Mouse (Mus musculus) embryonic facial prominence, embryonic 11.5 days (tissue): ENCODE data around the gene Gm39653. TPM values are rescaled to one million over a fixed set of nuclear protein-coding genes. Genes with fewer than 3 reads are reported as not detected.
A peak's percentile ranks its signal among the peaks of the same experiment; 100 is the strongest.

Source experiments
- ATAC-seq: fragments of 200-750 bp; cut with Nextera tagmentation; replicated peaks from 2 replicates; pipeline ENCODE4 v1.8.0; 2017; ENCODE audit warnings: low read depth; ENCODE audit not compliant: insufficient number of reproducible peaks, low FRiP score, low TSS enrichment
- DNase-seq: peaks from one replicate; pipeline ENCODE4 v3.0.0-alpha.2; 2015; ENCODE audit warnings: low spot score
- H3K27ac ChIP-seq: fragments of 300-500 bp; sonication (generic); replicated peaks from 2 replicates; pipeline ENCODE4 v1.5.1; 2014; ENCODE audit warnings: mild to moderate bottlenecking, low read depth, low read length, control low read depth
- H3K27me3 ChIP-seq: fragments of 300-500 bp; sonication (generic); 2 replicates; pipeline ENCODE4 v1.6.1; 2014; ENCODE audit warnings: mild to moderate bottlenecking, low read length, moderate library complexity, mixed read lengths; ENCODE audit not compliant: control insufficient read depth, insufficient read depth
- H3K36me3 ChIP-seq: fragments of 300-500 bp; sonication (generic); replicated peaks from 2 replicates; pipeline ENCODE4 v1.6.1; 2014; ENCODE audit warnings: low read depth, mild to moderate bottlenecking, low read length, moderate library complexity, mixed read lengths; ENCODE audit not compliant: control insufficient read depth, insufficient read depth
- H3K4me1 ChIP-seq: fragments of 300-500 bp; sonication (generic); 2 replicates; pipeline ENCODE4 v1.6.1; 2014; ENCODE audit warnings: low read length, mixed read lengths; ENCODE audit not compliant: control insufficient read depth, insufficient read depth
- H3K4me2 ChIP-seq: fragments of 300-500 bp; sonication (generic); 2 replicates; pipeline ENCODE4 v1.6.1; 2014; ENCODE audit warnings: low read depth, mild to moderate bottlenecking, control low read depth, low read length, moderate library complexity
- H3K4me3 ChIP-seq: fragments of 300-500 bp; sonication (generic); 2 replicates; pipeline ENCODE4 v1.5.1; 2014; ENCODE audit warnings: low read depth, low read length, control low read depth
- H3K9ac ChIP-seq: fragments of 300-500 bp; sonication (generic); replicated peaks from 2 replicates; pipeline ENCODE4 v1.6.1; 2014; ENCODE audit warnings: mild to moderate bottlenecking, control low read depth, low read length
- H3K9me3 ChIP-seq: fragments of 300-500 bp; sonication (generic); replicated peaks from 2 replicates; pipeline ENCODE4 v1.6.1; 2016; ENCODE audit warnings: mild to moderate bottlenecking, low read length, inconsistent platforms, mixed read lengths; ENCODE audit not compliant: control insufficient read depth
- WGBS: fragments of 180-500 bp; shearing (Covaris S2); extraction: QIAGEN DNeasy Blood & Tissue Kit; methylation state at CpG from one replicate; pipeline ENCODE4 v1.1.7; 2014; 5-methylcytosine and 5-hydroxymethylcytosine counted together
- polyA plus RNA-seq: library from polyadenylated mRNA; unstranded; fragments of >200 nt; fragmentation: Nextera tagmentation; extraction: Ambion mirVana; gene quantifications from 2 replicates; pipeline ENCODE4 v1.2.1, GENCODE M21; 2014

Gm39653 gene
- polyA plus RNA-seq, 1 experiment from 2014 or later, result not detected

DNA sequence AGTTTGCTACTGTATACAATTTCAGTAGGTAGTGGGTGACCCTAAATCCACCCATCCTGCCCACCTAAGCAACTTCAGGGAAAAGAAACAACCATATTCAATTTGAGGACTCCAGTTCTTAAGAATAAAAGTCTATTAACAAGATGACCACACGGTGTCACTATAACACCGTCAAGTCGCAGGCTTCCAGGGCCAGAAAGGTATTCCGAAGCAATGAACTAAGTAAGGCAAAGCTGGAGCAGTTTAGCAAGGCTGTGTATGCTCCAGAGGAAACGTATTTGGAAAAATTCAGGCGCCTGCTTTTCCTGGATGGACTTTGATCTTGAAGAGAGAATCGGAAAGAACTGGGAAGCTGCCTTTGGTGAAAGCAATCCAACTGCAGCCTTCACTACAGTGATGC is 43.8 kb downstream of the Gm39653 start:
- H3K4me3 ChIP-seq, result no peak overlapping the region
- no peak overlapping the region for H3K4me2 ChIP-seq
- no peaks in the 10 kb centered on the region for H3K4me1 ChIP-seq
- H3K27me3 ChIP-seq, result no peaks in the 10 kb centered on the region
- no peak overlapping the region for H3K9ac ChIP-seq
- WGBS, result 2% methylated on average over 7 of the region's 7 CpGs
- no peak overlapping the region for H3K27ac ChIP-seq
- peak; percentile 88 for DNase-seq
- H3K9me3 ChIP-seq, result no peaks in the 10 kb centered on the region
- H3K36me3 ChIP-seq, result no peaks in the 10 kb centered on the region
- ATAC-seq, result no peak

DNA sequence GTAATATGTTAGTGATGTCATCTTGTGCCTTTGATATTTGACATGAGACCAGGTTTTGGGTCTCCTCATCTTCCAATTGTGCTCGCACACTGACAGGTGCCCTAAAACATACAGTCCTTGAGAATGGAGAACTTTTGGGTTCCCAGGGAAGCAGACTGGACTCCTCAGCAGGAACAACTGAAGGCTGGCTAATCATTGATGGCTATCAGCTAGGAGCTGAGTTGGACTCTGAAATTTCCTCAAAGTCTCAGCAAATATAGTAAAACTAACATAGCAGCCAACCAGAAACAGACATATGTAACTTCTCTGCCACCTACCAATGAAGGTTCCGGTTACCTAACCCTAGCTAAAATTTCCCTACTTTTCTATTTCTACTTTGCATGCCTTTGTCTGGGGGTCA is 50.3 kb downstream of the Gm39653 start:
- H3K4me1 ChIP-seq, result no peaks in the 10 kb centered on the region
- ATAC-seq, result no peak
- H3K9ac ChIP-seq, result no peak overlapping the region
- H3K27me3 ChIP-seq, result no peaks in the 10 kb centered on the region
- no peak for DNase-seq
- H3K4me3 ChIP-seq, result no peak overlapping the region
- H3K9me3 ChIP-seq, result no peaks in the 10 kb centered on the region
- 88% methylated on average over 2 of the region's 2 CpGs for WGBS
- H3K4me2 ChIP-seq, result no peak overlapping the region
- H3K36me3 ChIP-seq, result no peaks in the 10 kb centered on the region
- H3K27ac ChIP-seq, result no peak overlapping the region

DNA sequence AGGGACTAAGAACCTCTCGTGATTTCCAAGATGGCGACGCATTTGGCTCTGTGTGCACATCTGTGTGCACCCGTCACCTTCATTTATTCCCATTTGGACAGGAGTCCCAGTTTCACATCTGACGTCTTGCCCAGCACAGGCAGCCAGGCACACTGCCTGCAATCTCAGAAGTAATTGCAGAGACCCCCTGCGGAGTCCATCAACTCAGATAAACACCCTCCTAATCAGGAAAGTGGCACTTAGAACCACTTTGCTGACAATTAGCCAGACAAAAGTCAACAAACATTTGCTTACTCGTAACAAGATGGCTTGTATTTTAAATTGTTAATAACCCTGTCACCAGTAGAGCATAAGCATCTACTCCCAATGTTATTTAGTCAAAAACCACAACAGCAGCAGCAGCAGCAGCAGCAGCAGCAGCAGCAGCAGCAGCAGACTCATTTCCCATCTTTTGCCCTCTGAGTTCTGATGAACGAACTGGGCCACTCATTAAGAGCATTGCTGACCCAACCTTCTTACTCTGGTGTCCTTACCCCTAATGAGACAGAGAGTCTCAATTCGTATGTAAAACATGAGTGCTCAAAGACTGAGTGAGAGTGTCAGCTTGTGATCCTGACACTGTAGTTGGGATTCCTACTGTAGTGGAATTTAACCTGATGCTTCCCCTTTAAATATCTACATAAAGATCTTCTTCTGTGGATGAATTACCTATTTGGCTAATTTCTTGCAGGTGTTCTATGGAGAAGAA is 51.6 kb downstream of the Gm39653 start:
- H3K4me1 ChIP-seq, result no peaks in the 10 kb centered on the region
- ATAC-seq (no peak; the same call in 1 of the 2 replicates), DNase-seq (peak; percentile 9)
- H3K9ac ChIP-seq, result no peak overlapping the region
- H3K4me2 ChIP-seq, result no peak overlapping the region
- no peaks in the 10 kb centered on the region for H3K36me3 ChIP-seq
- no peak overlapping the region for H3K27ac ChIP-seq
- H3K9me3 ChIP-seq, result no peaks in the 10 kb centered on the region
- no peak overlapping the region for H3K4me3 ChIP-seq
- H3K27me3 ChIP-seq, result no peaks in the 10 kb centered on the region
- 37% methylated on average over 9 of the region's 9 CpGs for WGBS

DNA sequence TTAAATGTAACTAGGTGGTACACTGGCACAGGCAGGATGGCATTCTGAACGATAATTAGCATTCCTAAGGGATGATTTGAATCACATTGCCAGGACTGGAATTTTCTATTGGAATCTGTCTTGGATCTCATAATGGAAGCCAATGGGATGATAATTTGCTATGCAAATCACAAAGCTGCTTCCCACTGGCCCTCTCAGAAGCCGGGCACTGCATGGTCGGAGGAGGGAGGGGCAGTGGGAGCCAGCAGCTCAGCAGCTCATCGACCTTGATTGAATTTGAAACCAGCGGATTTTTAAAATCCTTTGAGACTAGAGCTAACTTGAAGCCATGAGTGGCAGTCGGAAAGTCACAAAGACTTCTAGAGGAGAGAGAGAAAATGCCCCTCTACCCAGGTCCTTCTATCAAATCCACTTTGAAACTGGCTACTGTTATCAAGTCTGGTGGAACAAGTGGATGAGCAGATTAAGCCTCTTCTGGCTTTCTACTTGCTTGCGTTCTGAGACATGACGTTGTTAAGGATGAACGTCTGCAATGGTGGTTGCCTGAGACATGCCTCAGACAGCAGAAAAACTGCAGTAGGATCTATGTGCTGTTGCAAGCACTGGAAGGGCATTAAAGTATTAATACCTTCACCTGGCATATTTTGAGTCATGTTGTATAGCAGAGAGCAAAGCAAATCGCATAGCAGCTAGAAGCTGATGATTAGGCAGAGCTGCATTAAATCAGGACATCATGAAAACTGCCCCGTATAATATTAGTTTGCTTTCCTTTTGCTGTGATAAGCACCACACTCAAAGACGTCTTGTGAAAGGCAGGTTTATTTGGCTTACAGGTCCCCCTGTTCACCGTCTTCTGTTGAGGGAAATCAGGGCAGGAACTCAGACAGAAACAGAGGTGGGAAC is 52.4 kb downstream of the Gm39653 start:
- ATAC-seq, result no peak
- 23% methylated on average over 13 of the region's 13 CpGs for WGBS
- H3K4me2 ChIP-seq, result no peak overlapping the region

DNA sequence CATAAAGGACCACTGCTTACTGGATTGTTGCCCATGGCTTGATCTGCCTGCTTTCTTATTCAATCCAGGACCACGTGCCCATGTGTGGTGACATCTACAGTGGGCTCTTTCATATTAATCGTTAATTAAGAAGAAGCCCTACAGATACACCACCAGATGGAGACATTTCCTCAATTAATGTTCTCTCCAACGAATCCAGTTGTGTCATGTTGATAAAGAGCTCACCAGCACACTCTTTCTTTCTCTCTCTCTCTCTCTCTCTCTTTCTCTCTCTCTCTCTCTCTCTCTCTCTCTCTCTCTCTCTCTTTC is 53.0 kb downstream of the Gm39653 start:
- no peak for ATAC-seq
- WGBS, result 5% methylated on average over 3 of the region's 3 CpGs
- Histone ChIP-seq H3K9me3 (no peaks in the 10 kb centered on the region), H3K4me2 (no peak overlapping the region), H3K4me3 (no peak overlapping the region), H3K4me1 (no peaks in the 10 kb centered on the region), H3K27me3 (no peaks in the 10 kb centered on the region), H3K27ac (no peak overlapping the region), H3K36me3 (no peaks in the 10 kb centered on the region), H3K9ac (no peak overlapping the region)
- DNase-seq, result peak; percentile 76

More for the DNA sequence above, 52.4 kb downstream of the Gm39653 start:
- no peak overlapping the region for H3K9ac ChIP-seq
- DNase-seq, result peak; percentile 9
- no peak overlapping the region for H3K4me3 ChIP-seq
- no peak overlapping the region for H3K27ac ChIP-seq
- H3K36me3 ChIP-seq, result no peaks in the 10 kb centered on the region
- no peaks in the 10 kb centered on the region for H3K27me3 ChIP-seq
- no peaks in the 10 kb centered on the region for H3K9me3 ChIP-seq
- H3K4me1 ChIP-seq, result no peaks in the 10 kb centered on the region

Other genes with a start within 250 kb of the Gm39653 start
- 5.9 and 7.6 TPM in 2 replicates for gene Adam23, start 170.1 kb upstream of the Gm39653 start, polyA plus RNA-seq
- 0.07 TPM in 1 of 2 replicates, not detected in the other for gene Dytn, start 71.0 kb downstream of the Gm39653 start, polyA plus RNA-seq
- 0.24 TPM in 1 of 2 replicates, not detected in the other for gene Mdh1b, start 114.3 kb downstream of the Gm39653 start, polyA plus RNA-seq
- 84.6 and 88.6 TPM in 2 replicates for gene Fastkd2, start 114.6 kb downstream of the Gm39653 start, polyA plus RNA-seq
- gene 4933402D24Rik, start 153.3 kb downstream of the Gm39653 start, polyA plus RNA-seq, result 0.11 and 0.15 TPM in 2 replicates